Mouse (Mus musculus) splenic B cell, adult 2 months (primary cell): ENCODE measurements around the gene Sept7.
A peak's percentile ranks its signal among the peaks of the same experiment; 100 is the strongest.
"Not testable (repeated sequence)": the region's sequence is repeated elsewhere in the genome, so short reads cannot be mapped to it uniquely, and the experiment has no call there.

Experiments used
- DNase-seq: peaks from one replicate; pipeline ENCODE4 v3.0.0-alpha.2; 2011; ENCODE audit warnings: low read depth, low spot score
- H3K27me3 ChIP-seq: 2 replicates; pipeline ENCODE4 v1.6.1; 2012; ENCODE audit warnings: mild to moderate bottlenecking, low read length, moderate library complexity, mixed read lengths; ENCODE audit not compliant: control insufficient read depth, poor library complexity, insufficient read depth, severe bottlenecking
- H3K36me3 ChIP-seq: 2 replicates; pipeline ENCODE4 v1.6.1; 2012; ENCODE audit warnings: mild to moderate bottlenecking, low read length, moderate library complexity, mixed read lengths; ENCODE audit not compliant: control insufficient read depth, poor library complexity, insufficient read depth, severe bottlenecking

Sept7 gene

GRCm38 (mm10) chr9:25309505-25310182 is 57.4 kb downstream of the Sept7 start:
- Histone ChIP-seq H3K36me3 (peaks cover 5% of the 10 kb centered on the region; the same call in 1 of the 2 replicates), H3K27me3 (no peaks in the 10 kb centered on the region)
- DNase-seq: peak; percentile 86

GRCm38 (mm10) chr9:25314304-25314703 is 62.1 kb downstream of the Sept7 start:
- H3K36me3 ChIP-seq: no peaks in the 10 kb centered on the region
- H3K27me3 ChIP-seq: no peaks in the 10 kb centered on the region
- no peak for DNase-seq

- Histone ChIP-seq H3K36me3 (no peaks in the 10 kb centered on the region), H3K27me3 (no peaks in the 10 kb centered on the region)
- no peak for DNase-seq
Observed at GRCm38 (mm10) chr9:25317827-25318505, 65.7 kb downstream of the Sept7 start.

- H3K27me3 ChIP-seq, DNase-seq, H3K36me3 ChIP-seq: not testable (repeated sequence)
Observed at GRCm38 (mm10) chr9:25319676-25320075, 67.4 kb downstream of the Sept7 start.

- DNase-seq: no peak
- Histone ChIP-seq H3K27me3 (no peaks in the 10 kb centered on the region), H3K36me3 (no peaks in the 10 kb centered on the region)
Observed at GRCm38 (mm10) chr9:25327727-25328370, 75.6 kb downstream of the Sept7 start.

- DNase-seq: no peak
- Histone ChIP-seq H3K36me3 (no peaks in the 10 kb centered on the region), H3K27me3 (no peaks in the 10 kb centered on the region)
Observed at GRCm38 (mm10) chr9:25328946-25329723, 76.9 kb downstream of the Sept7 start.

GRCm38 (mm10) chr9:25337436-25338198 is 85.4 kb downstream of the Sept7 start:
- Histone ChIP-seq H3K36me3 (no peaks in the 10 kb centered on the region), H3K27me3 (no peaks in the 10 kb centered on the region)
- DNase-seq: no peak

GRCm38 (mm10) chr9:25340412-25340811 is 88.2 kb downstream of the Sept7 start:
- no peaks in the 10 kb centered on the region for H3K36me3 ChIP-seq
- H3K27me3 ChIP-seq: no peaks in the 10 kb centered on the region
- DNase-seq: no peak

GRCm38 (mm10) chr9:25353775-25354174 is 101.5 kb downstream of the Sept7 start:
- no peak for DNase-seq
- no peaks in the 10 kb centered on the region for H3K36me3 ChIP-seq
- H3K27me3 ChIP-seq: no peaks in the 10 kb centered on the region

GRCm38 (mm10) chr9:25355806-25356205 is 103.6 kb downstream of the Sept7 start:
- DNase-seq: no peak
- Histone ChIP-seq H3K36me3 (no peaks in the 10 kb centered on the region), H3K27me3 (no peaks in the 10 kb centered on the region)

- H3K36me3 ChIP-seq: no peaks in the 10 kb centered on the region
- H3K27me3 ChIP-seq: no peaks in the 10 kb centered on the region
- DNase-seq: no peak
Observed at GRCm38 (mm10) chr9:25357589-25357988, 105.3 kb downstream of the Sept7 start.

- Histone ChIP-seq H3K36me3 (no peaks in the 10 kb centered on the region), H3K27me3 (no peaks in the 10 kb centered on the region)
- no peak for DNase-seq
Observed at GRCm38 (mm10) chr9:25358018-25358417, 105.8 kb downstream of the Sept7 start.
